ENCODE assay signal across 19 mouse cellular contexts in the genomic region with DNA sequence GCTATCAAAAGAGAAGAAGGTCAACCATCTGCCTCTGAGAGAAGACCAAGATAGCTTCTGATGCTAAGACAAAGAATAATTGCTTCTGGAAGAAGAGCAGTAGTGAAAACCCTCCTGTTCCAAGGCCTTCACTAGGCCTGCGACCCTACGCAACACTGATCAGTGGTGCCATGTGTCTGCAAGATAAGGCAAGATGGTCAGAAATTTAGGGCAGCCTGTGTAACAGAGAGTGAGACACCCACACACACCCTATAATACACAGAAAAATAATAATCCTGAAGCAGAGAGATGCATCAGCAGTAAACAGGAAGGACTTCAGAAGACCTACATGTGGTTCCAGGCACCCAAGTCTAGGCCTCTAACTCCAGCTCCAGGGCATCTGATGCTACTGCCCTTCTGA. TPM values are rescaled to one million over a fixed set of nuclear protein-coding genes. Genes with fewer than 3 reads are reported as not detected.
A peak's percentile ranks its signal among the peaks of the same experiment; 100 is the strongest.
DNase-seq lines count a peak whose midpoint lies in the region; ATAC-seq and TF ChIP-seq lines count a peak whose summit lies in the region.
"Had no signal": no experiment of that assay in that cellular context is flagged by ENCODE, and none has a peak within 500 bp of the region (broad histone marks: within the 10 kb centered on the region; RNA-seq: fewer than 3 reads in every experiment).

No protein-coding gene starts in this region.

- TF ChIP-seq EP300 in liver, embryonic 14.5 days (IDR thresholded peaks at IDR 0.05; ENCODE audit: low read depth) = peak; percentile 58; the same call in 1 of the 2 replicates

- peak overlapping the region; percentile 34 for H3K27ac ChIP-seq in liver, embryonic 14.5 days
- H3K27ac ChIP-seq in cerebellum, adult 2 months (ENCODE audit: insufficient read depth, low read length) = no peak overlapping the region
- H3K27ac ChIP-seq: embryonic facial prominence, embryonic 10.5 days; forebrain, embryonic 10.5 days; forebrain, embryonic 15.5 days; heart, embryonic 10.5 days; heart, embryonic 15.5 days; hindbrain, embryonic 10.5 days; hindbrain, embryonic 14.5 days had no signal

- no peak overlapping the region for H3K9ac ChIP-seq in liver, embryonic 14.5 days (replicated peaks)
- H3K9ac ChIP-seq: forebrain, embryonic 15.5 days; heart, embryonic 15.5 days; hindbrain, embryonic 14.5 days had no signal

- peaks cover 6 to 9% of the 10 kb centered on the region in 2 experiments; a peak in 3 of 4 replicates for H3K4me1 ChIP-seq in liver, embryonic 14.5 days (replicated peaks; ENCODE audit: control insufficient read depth in 2 of 2, insufficient read depth in 2 of 2, low read length in 1 of 2)
- H3K4me1 ChIP-seq in cerebellum, adult 2 months (ENCODE audit: control insufficient read depth, insufficient read depth, low read length) = no peaks in the 10 kb centered on the region
- H3K4me1 ChIP-seq: embryonic facial prominence, embryonic 10.5 days; forebrain, embryonic 10.5 days; forebrain, embryonic 15.5 days; heart, embryonic 10.5 days; hindbrain, embryonic 10.5 days had no signal

- WGBS in liver, embryonic 14.5 days (ENCODE audit: insufficient replicate concordance) = 28% methylated on average over 2 of the region's 2 CpGs
- 94% methylated on average over 2 of the region's 2 CpGs for WGBS in cerebellum, adult 2 months

- H3K27me3 ChIP-seq in liver, embryonic 14.5 days (ENCODE audit: control insufficient read depth, insufficient read depth, low read length) = no peaks in the 10 kb centered on the region
- no peaks in the 10 kb centered on the region for H3K27me3 ChIP-seq in cerebellum, adult 2 months (ENCODE audit: control insufficient read depth, insufficient read depth, low read length)
- H3K27me3 ChIP-seq: forebrain, embryonic 15.5 days; heart, embryonic 15.5 days had no signal

- TF ChIP-seq CTCF in liver, embryonic 14.5 days (IDR thresholded peaks at IDR 0.05; ENCODE audit: low read depth) = no peak
- TF ChIP-seq CTCF in cerebellum, adult 2 months (IDR thresholded peaks at IDR 0.05; ENCODE audit: borderline replicate concordance, insufficient read depth, low read depth, low read length) = no peak

- DNase-seq in liver = peak; percentile 46
- DNase-seq in liver, embryonic 14.5 days (ENCODE audit: low read depth in 3 of 3, low spot score in 3 of 3) = peak; percentile 36 to 46 (median 42)
- DNase-seq in testis, postnatal 14 days (ENCODE audit: low spot score) = no peak
- DNase-seq in urinary bladder, adult 2 months (ENCODE audit: low spot score) = no peak
- DNase-seq in cerebellum, adult 2 months = no peak
- DNase-seq: adrenal gland, postnatal 10 days; cerebellum, adult 11-12 months; cerebellum, postnatal 10 days; gastrocnemius, postnatal 36 days; heart, adult 11 months had no signal

- TF ChIP-seq POLR2A in cerebellum, adult 2 months (IDR thresholded peaks at IDR 0.05; ENCODE audit: borderline replicate concordance, insufficient read depth, low read length) = no peak

- H3K4me3 ChIP-seq in liver, embryonic 14.5 days (ENCODE audit: insufficient read depth in 1 of 2, low read depth in 2 of 2, low read length in 2 of 2) = no peak overlapping the region
- no peak overlapping the region for H3K4me3 ChIP-seq in cerebellum, adult 2 months (replicated peaks; ENCODE audit: insufficient read depth, low read depth, low read length)
- H3K4me3 ChIP-seq: embryonic facial prominence, embryonic 10.5 days; forebrain, embryonic 10.5 days; forebrain, embryonic 15.5 days; heart, embryonic 10.5 days; heart, embryonic 15.5 days; hindbrain, embryonic 10.5 days had no signal

- peaks cover 6% of the 10 kb centered on the region for H3K36me3 ChIP-seq in liver, embryonic 14.5 days (replicated peaks; ENCODE audit: control insufficient read depth, insufficient read depth, low read depth)
- H3K36me3 ChIP-seq: forebrain, embryonic 15.5 days had no signal

- H3K9me3 ChIP-seq in liver, embryonic 14.5 days (ENCODE audit: control insufficient read depth, low read length) = no peaks in the 10 kb centered on the region
- H3K9me3 ChIP-seq: embryonic facial prominence, embryonic 10.5 days; forebrain, embryonic 10.5 days; forebrain, embryonic 15.5 days; heart, embryonic 10.5 days; heart, embryonic 15.5 days; hindbrain, embryonic 10.5 days had no signal

- peak overlapping the region; percentile 15 for H3K4me2 ChIP-seq in liver, embryonic 14.5 days (ENCODE audit: low read depth)
- H3K4me2 ChIP-seq: forebrain, embryonic 15.5 days; heart, embryonic 15.5 days; hindbrain, embryonic 14.5 days had no signal

- ATAC-seq in liver, embryonic 14.5 days (ENCODE audit: insufficient read depth) = peak; percentile 93
- ATAC-seq in megakaryocyte progenitor cell, adult 5-6 weeks (replicated peaks; ENCODE audit: poor library complexity) = peak; percentile 63
- ATAC-seq: CD4-positive, CD25-positive, alpha-beta regulatory T cell, adult 4 months; forebrain, embryonic 15.5 days had no signal

RNA-seq across cellular contexts. Expression of gene Cenpp, which starts 12.6 kb away (rescaled TPM):
- 6.0 and 9.9 TPM in 2 replicates for polyA plus RNA-seq in liver, embryonic 14.5 days (2012; rRNA removed)
- polyA plus RNA-seq in liver, embryonic 14.5 days (2014; fragmentation: Nextera tagmentation; extraction: Ambion mirVana) = 30.4 and 33.0 TPM in 2 replicates
- total RNA-seq in megakaryocyte progenitor cell, adult 5-6 weeks (2015) = 37.1 and 38.1 TPM in 2 replicates
- 47.6 and 53.9 TPM in 2 replicates for total RNA-seq in megakaryocyte progenitor cell, adult 5-6 weeks (2017)
- polyA plus RNA-seq in urinary bladder, adult 2 months (2012; rRNA removed) = 1.1 TPM in 2 replicates
- 0.98 and 1.2 TPM in 2 replicates for polyA plus RNA-seq in cerebellum, adult 2 months (2012; rRNA removed)

RNA-seq across cellular contexts. Expression of gene Nol8, which starts 12.9 kb away (rescaled TPM):
- 2.9 and 5.4 TPM in 2 replicates for polyA plus RNA-seq in liver, embryonic 14.5 days (2012; rRNA removed)
- polyA plus RNA-seq in liver, embryonic 14.5 days (2014; fragmentation: Nextera tagmentation; extraction: Ambion mirVana) = 7.8 and 8.3 TPM in 2 replicates
- total RNA-seq in megakaryocyte progenitor cell, adult 5-6 weeks (2015) = 52.3 and 61.5 TPM in 2 replicates
- total RNA-seq in megakaryocyte progenitor cell, adult 5-6 weeks (2017) = 39.9 and 60.8 TPM in 2 replicates
- 9.5 and 9.9 TPM in 2 replicates for polyA plus RNA-seq in urinary bladder, adult 2 months (2012; rRNA removed)
- polyA plus RNA-seq in cerebellum, adult 2 months (2012; rRNA removed) = 10.1 and 10.7 TPM in 2 replicates

RNA-seq across cellular contexts. Expression of gene Ogn, which starts 32.1 kb away (rescaled TPM):
- 0.35 and 0.49 TPM in 2 replicates for polyA plus RNA-seq in liver, embryonic 14.5 days (2012; rRNA removed)
- polyA plus RNA-seq in liver, embryonic 14.5 days (2014; fragmentation: Nextera tagmentation; extraction: Ambion mirVana) = 1.1 and 1.5 TPM in 2 replicates
- total RNA-seq in megakaryocyte progenitor cell, adult 5-6 weeks (2015) = not detected in 2 replicates
- total RNA-seq in megakaryocyte progenitor cell, adult 5-6 weeks (2017) = 0.27 TPM in 1 of 2 replicates, not detected in the other
- 107 and 108 TPM in 2 replicates for polyA plus RNA-seq in urinary bladder, adult 2 months (2012; rRNA removed)
- 2.2 and 4.6 TPM in 2 replicates for polyA plus RNA-seq in cerebellum, adult 2 months (2012; rRNA removed)

RNA-seq across cellular contexts. Expression of gene Iars, which starts 41.9 kb away (rescaled TPM):
- polyA plus RNA-seq in liver, embryonic 14.5 days (2012; rRNA removed) = 28.2 and 36.5 TPM in 2 replicates
- 39.1 and 45.8 TPM in 2 replicates for polyA plus RNA-seq in liver, embryonic 14.5 days (2014; fragmentation: Nextera tagmentation; extraction: Ambion mirVana)
- total RNA-seq in megakaryocyte progenitor cell, adult 5-6 weeks (2015) = 81.6 and 83.7 TPM in 2 replicates
- total RNA-seq in megakaryocyte progenitor cell, adult 5-6 weeks (2017) = 73.1 and 77.1 TPM in 2 replicates
- polyA plus RNA-seq in urinary bladder, adult 2 months (2012; rRNA removed) = 33.1 and 36.1 TPM in 2 replicates
- polyA plus RNA-seq in cerebellum, adult 2 months (2012; rRNA removed) = 45.5 and 46.4 TPM in 2 replicates

RNA-seq across cellular contexts. Expression of gene Omd, which starts 57.7 kb away (rescaled TPM):
- polyA plus RNA-seq in liver, embryonic 14.5 days (2012; rRNA removed) = not detected in 2 replicates
- 0.18 TPM in 2 replicates for polyA plus RNA-seq in liver, embryonic 14.5 days (2014; fragmentation: Nextera tagmentation; extraction: Ambion mirVana)
- total RNA-seq in megakaryocyte progenitor cell, adult 5-6 weeks (2015) = not detected in 2 replicates
- total RNA-seq in megakaryocyte progenitor cell, adult 5-6 weeks (2017) = 0.04 TPM in 1 of 2 replicates, not detected in the other
- 2.9 and 3.5 TPM in 2 replicates for polyA plus RNA-seq in urinary bladder, adult 2 months (2012; rRNA removed)
- 0.41 and 1.3 TPM in 2 replicates for polyA plus RNA-seq in cerebellum, adult 2 months (2012; rRNA removed)

Comparison
In these comparisons a context has a peak if more than half of its experiments do, and no peak if none do; other contexts are left out.
1. DNase-seq: peak in liver (single experiment) and liver, embryonic 14.5 days (3 of 3); none in testis, postnatal 14 days (single experiment), urinary bladder, adult 2 months (single experiment) and cerebellum, adult 2 months (0 of 2).
2. RNA of gene Ogn, which starts 32.1 kb away (polyA plus RNA-seq): 107 to 108 TPM in urinary bladder, adult 2 months; 2.2 to 4.6 TPM in cerebellum, adult 2 months and 0.35 to 1.5 TPM in liver, embryonic 14.5 days; every median in the first group is over 10 times any median in the second.